Mouse (Mus musculus): Measurements from ENCODE around the gene Fam102b.

GRCm38 (mm10) chr3:108986534-108986933 is 40.9 kb downstream of the Fam102b start:
- TF ChIP-seq HCFC1 (IDR thresholded peaks at IDR 0.05; ENCODE audit: borderline replicate concordance, insufficient read depth, low read length) (no peak), MAFK (IDR thresholded peaks at IDR 0.05; ENCODE audit: insufficient read depth, low read depth, low read length) (no peak), CHD2 (IDR thresholded peaks at IDR 0.05; ENCODE audit: low read depth, low read length) (no peak)

All from ES-E14 (cell line).